Mouse (Mus musculus) heart, embryonic 13.5 days (tissue): ENCODE results near the gene Ifna6. TPM values are rescaled to one million over a fixed set of nuclear protein-coding genes. Genes with fewer than 3 reads are reported as not detected.
"Not testable (repeated sequence)": the region's sequence is repeated elsewhere in the genome, so short reads cannot be mapped to it uniquely, and the experiment has no call there.

ENCODE experiments used
- ATAC-seq: fragments of 200-750 bp; cut with Nextera tagmentation; 2 replicates; pipeline ENCODE4 v1.8.0; 2017; ENCODE audit warnings: moderate TSS enrichment; ENCODE audit not compliant: insufficient number of reproducible peaks, low FRiP score, low TSS enrichment; ENCODE audit errors: extremely low read depth
- H3K27ac ChIP-seq: fragments of 300-500 bp; sonication (generic); replicated peaks from 2 replicates; pipeline ENCODE4 v1.5.1; 2015; ENCODE audit warnings: moderate library complexity, mild to moderate bottlenecking, inconsistent platforms
- H3K27me3 ChIP-seq: fragments of 300-500 bp; sonication (generic); replicated peaks from 2 replicates; pipeline ENCODE4 v1.6.1; 2015; ENCODE audit warnings: mild to moderate bottlenecking, inconsistent platforms
- H3K36me3 ChIP-seq: fragments of 300-500 bp; sonication (generic); 2 replicates; pipeline ENCODE4 v1.6.1; 2015; ENCODE audit warnings: mild to moderate bottlenecking, inconsistent platforms
- H3K4me1 ChIP-seq: fragments of 300-500 bp; sonication (generic); 2 replicates; pipeline ENCODE4 v1.6.1; 2015; ENCODE audit warnings: inconsistent platforms
- H3K4me2 ChIP-seq: fragments of 300-500 bp; sonication (generic); 2 replicates; pipeline ENCODE4 v1.6.1; 2015; ENCODE audit warnings: inconsistent platforms, mild to moderate bottlenecking, moderate library complexity
- H3K4me3 ChIP-seq: fragments of 300-500 bp; sonication (generic); 2 replicates; pipeline ENCODE4 v1.5.1; 2015; ENCODE audit warnings: moderate library complexity, mild to moderate bottlenecking, inconsistent platforms
- H3K9ac ChIP-seq: fragments of 300-500 bp; sonication (generic); 2 replicates; pipeline ENCODE4 v1.6.1; 2015; ENCODE audit warnings: inconsistent platforms, mild to moderate bottlenecking, moderate library complexity
- H3K9me3 ChIP-seq: fragments of 300-500 bp; sonication (generic); 2 replicates; pipeline ENCODE4 v1.6.1; 2016; ENCODE audit warnings: inconsistent platforms
- WGBS: fragments of 180-500 bp; shearing (Covaris S2); methylation state at CpG from one replicate; pipeline ENCODE4 v1.1.7; 2015; ENCODE audit warnings: mixed read lengths; 5-methylcytosine and 5-hydroxymethylcytosine counted together
- polyA plus RNA-seq: library from polyadenylated mRNA; unstranded; fragments of >200 nt; fragmentation: Nextera tagmentation; extraction: Ambion mirVana; gene quantifications from 2 replicates; pipeline ENCODE4 v1.2.1, GENCODE M21; 2015

The Ifna6 gene
- polyA plus RNA-seq, result not detected in 2 replicates

- ATAC-seq, H3K27me3 ChIP-seq, H3K36me3 ChIP-seq, H3K9ac ChIP-seq, H3K9me3 ChIP-seq, H3K4me3 ChIP-seq, H3K4me2 ChIP-seq, H3K27ac ChIP-seq, H3K4me1 ChIP-seq: not testable (repeated sequence)
Observed at GRCm38 (mm10) chr4:88827116-88827515, at the start of gene Ifna6. Gene Ifna6, plus strand, starts transcription at chr4:88827416.

DNA sequence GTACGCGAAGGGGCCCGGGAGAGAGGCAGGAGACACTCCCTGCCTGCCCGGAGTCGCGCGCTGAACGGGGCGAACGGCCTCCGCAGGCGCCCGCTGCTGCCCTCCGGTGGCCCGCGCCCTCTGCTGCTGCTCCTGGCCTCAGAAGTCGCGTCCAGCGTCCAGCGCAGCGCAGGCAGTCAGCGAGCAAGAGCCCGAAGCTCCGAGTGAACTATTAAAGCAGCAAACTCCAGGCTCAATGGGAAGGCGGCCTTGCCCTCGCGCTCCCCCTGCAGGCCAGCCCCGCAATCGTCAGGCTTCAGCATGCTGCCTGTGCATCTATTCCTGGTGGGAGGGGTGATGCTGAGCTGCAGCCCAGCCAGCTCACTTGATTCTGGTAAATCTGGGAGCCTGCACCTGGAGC is 47.7 kb upstream of the Ifna6 start, which contains the start of gene Gm13272:
Gene Gm13272, plus strand, starts transcription at position 301 of the 400 bp plus-strand sequence.
- not testable (repeated sequence) for H3K9me3 ChIP-seq, H3K4me2 ChIP-seq, H3K4me1 ChIP-seq, H3K9ac ChIP-seq, H3K27me3 ChIP-seq, H3K36me3 ChIP-seq, H3K4me3 ChIP-seq, ATAC-seq, H3K27ac ChIP-seq
- WGBS, result no CpG with 5 or more reads among the region's 29 CpGs

DNA sequence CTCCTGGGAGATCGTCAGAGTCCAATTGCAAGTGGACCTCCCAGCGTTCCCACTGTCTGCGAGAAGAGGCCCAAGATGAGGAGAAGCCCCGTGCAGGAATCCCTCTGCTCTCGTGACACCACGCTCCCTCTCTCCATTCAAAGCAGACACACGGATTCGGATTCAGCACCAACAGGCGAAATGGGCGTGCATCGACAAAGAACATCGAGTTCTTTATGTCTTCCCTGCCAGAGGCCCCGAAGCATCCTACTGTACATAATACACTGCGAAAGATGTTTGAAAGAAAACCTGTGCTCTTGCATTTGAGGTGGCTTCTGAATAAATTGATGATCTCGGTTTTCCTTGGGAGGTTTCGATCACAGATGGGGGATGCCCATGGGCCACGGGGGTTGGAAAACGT is 46.9 kb upstream of the Ifna6 start:
- ATAC-seq, H3K9ac ChIP-seq, H3K36me3 ChIP-seq, H3K4me3 ChIP-seq, H3K4me2 ChIP-seq, H3K9me3 ChIP-seq, H3K27me3 ChIP-seq, H3K4me1 ChIP-seq, H3K27ac ChIP-seq: not testable (repeated sequence)
- WGBS, result 40% methylated on average over 16 of the region's 18 CpGs

DNA sequence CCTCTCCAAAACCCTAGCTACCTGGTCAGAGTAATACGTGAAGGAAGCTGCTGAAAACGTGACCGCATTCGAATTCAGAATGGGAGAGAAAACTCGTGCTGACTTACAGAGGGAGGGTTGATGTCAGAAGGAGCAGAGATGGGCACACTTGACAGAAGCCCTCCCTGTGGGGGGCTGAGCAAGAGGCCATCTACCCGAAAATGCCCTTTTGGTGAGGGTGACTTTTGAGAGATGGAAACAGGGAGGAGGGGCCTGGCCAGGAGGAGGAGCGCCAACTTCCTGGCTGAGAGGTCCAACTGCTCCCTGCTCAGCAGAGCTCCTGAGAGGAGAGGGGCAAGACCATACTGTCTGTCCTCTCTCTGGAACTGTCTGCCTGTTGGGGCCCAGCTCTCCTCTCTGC is 45.4 kb upstream of the Ifna6 start, which contains the start of gene Ifnz:
Gene Ifnz, plus strand, starts transcription at position 301 of the 400 bp plus-strand sequence.
- H3K4me1 ChIP-seq, result not testable (repeated sequence)
- H3K4me2 ChIP-seq, result peak within 1 kb of the TSS; percentile 58
- H3K4me3 ChIP-seq, result peak within 1 kb of the TSS; percentile 37

GRCm38 (mm10) chr4:88782335-88782734 is 44.9 kb upstream of the Ifna6 start:
- 0% methylated on average over 14 of the region's 31 CpGs for WGBS
- Histone ChIP-seq H3K9ac (0 out of 2 replicates have a peak overlapping the region, but pooled peaks have one; percentile 47), H3K4me3 (peak overlapping the region; percentile 37), H3K4me2 (peak overlapping the region; percentile 58), H3K27ac (peak overlapping the region; percentile 66)
- H3K36me3 ChIP-seq, H3K9me3 ChIP-seq, H3K4me1 ChIP-seq, H3K27me3 ChIP-seq, ATAC-seq: not testable (repeated sequence)

More for the DNA sequence above, 45.4 kb upstream of the Ifna6 start, which contains the start of gene Ifnz:
- Histone ChIP-seq H3K9ac (0 out of 2 replicates have a peak within 1 kb of the TSS, but pooled peaks have one; percentile 47), H3K27ac (peak within 1 kb of the TSS; percentile 66)
- not testable (repeated sequence) for H3K27me3 ChIP-seq, ATAC-seq, H3K36me3 ChIP-seq, H3K9me3 ChIP-seq
- 13% methylated on average over 4 of the region's 7 CpGs for WGBS

GRCm38 (mm10) chr4:88785409-88785808 is 41.8 kb upstream of the Ifna6 start, which contains the start of gene Gm13276:
Gene Gm13276, plus strand, starts transcription at chr4:88785709.
- not testable (repeated sequence) for H3K9me3 ChIP-seq, H3K27me3 ChIP-seq, H3K4me2 ChIP-seq, ATAC-seq, H3K9ac ChIP-seq, H3K27ac ChIP-seq, H3K4me3 ChIP-seq, H3K36me3 ChIP-seq, H3K4me1 ChIP-seq
- WGBS, result no CpG with 5 or more reads among the region's 27 CpGs

- H3K9me3 ChIP-seq, H3K27ac ChIP-seq, H3K4me2 ChIP-seq, H3K4me3 ChIP-seq, H3K36me3 ChIP-seq, H3K27me3 ChIP-seq, ATAC-seq, H3K9ac ChIP-seq, H3K4me1 ChIP-seq: not testable (repeated sequence)
- no CpG with 5 or more reads among the region's 28 CpGs for WGBS
Observed at GRCm38 (mm10) chr4:88788402-88788801, 38.8 kb upstream of the Ifna6 start, which contains the start of gene Gm13277. Gene Gm13277, plus strand, starts transcription at chr4:88788632.

DNA sequence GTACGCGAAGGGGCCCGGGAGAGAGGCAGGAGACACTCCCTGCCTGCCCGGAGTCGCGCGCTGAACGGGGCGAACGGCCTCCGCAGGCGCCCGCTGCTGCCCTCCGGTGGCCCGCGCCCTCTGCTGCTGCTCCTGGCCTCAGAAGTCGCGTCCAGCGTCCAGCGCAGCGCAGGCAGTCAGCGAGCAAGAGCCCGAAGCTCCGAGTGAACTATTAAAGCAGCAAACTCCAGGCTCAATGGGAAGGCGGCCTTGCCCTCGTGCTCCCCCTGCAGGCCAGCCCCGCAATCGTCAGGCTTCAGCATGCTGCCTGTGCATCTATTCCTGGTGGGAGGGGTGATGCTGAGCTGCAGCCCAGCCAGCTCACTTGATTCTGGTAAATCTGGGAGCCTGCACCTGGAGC is 36.0 kb upstream of the Ifna6 start, which contains the start of gene Gm13278:
Gene Gm13278, plus strand, starts transcription at position 301 of the 400 bp plus-strand sequence.
- not testable (repeated sequence) for H3K27ac ChIP-seq, ATAC-seq, H3K9me3 ChIP-seq, H3K4me1 ChIP-seq, H3K9ac ChIP-seq, H3K4me2 ChIP-seq, H3K36me3 ChIP-seq, H3K27me3 ChIP-seq, H3K4me3 ChIP-seq
- WGBS, result no CpG with 5 or more reads among the region's 28 CpGs

DNA sequence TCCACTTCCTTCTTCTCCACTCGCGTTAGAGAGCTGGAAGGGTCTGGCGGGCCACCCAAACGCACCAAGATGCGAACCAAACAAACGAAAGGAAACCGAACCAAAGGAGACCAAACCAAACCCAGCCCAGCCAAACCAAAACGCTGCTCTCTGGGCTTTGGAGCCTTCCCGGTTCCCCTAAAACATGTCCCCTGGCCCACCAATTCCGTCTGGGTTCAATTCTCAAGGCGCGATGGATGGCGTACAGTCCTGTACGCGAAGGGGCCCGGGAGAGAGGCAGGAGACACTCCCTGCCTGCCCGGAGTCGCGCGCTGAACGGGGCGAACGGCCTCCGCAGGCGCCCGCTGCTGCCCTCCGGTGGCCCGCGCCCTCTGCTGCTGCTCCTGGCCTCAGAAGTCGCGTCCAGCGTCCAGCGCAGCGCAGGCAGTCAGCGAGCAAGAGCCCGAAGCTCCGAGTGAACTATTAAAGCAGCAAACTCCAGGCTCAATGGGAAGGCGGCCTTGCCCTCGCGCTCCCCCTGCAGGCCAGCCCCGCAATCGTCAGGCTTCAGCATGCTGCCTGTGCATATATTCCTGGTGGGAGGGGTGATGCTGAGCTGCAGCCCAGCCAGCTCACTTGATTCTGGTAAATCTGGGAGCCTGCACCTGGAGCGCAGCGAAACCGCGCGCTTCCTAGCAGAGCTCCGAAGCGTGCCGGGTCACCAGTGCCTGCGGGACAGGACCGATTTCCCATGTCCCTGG is 33.1 kb upstream of the Ifna6 start, which contains the start of gene Gm13275:
Gene Gm13275, plus strand, starts transcription at position 552 of the 740 bp plus-strand sequence.
- H3K4me1 ChIP-seq, H3K9ac ChIP-seq, H3K4me3 ChIP-seq, H3K9me3 ChIP-seq, ATAC-seq, H3K27ac ChIP-seq, H3K27me3 ChIP-seq, H3K4me2 ChIP-seq, H3K36me3 ChIP-seq: not testable (repeated sequence)
- 2% methylated on average over 13 of the region's 52 CpGs for WGBS

- not testable (repeated sequence) for H3K4me1 ChIP-seq, H3K9ac ChIP-seq, H3K36me3 ChIP-seq, H3K4me2 ChIP-seq, ATAC-seq, H3K9me3 ChIP-seq, H3K4me3 ChIP-seq, H3K27ac ChIP-seq, H3K27me3 ChIP-seq
- WGBS, result no CpG with 5 or more reads among the region's 28 CpGs
Observed at GRCm38 (mm10) chr4:88797097-88797496, 30.1 kb upstream of the Ifna6 start, which contains the start of gene Gm13279. Gene Gm13279, plus strand, starts transcription at chr4:88797397.

DNA sequence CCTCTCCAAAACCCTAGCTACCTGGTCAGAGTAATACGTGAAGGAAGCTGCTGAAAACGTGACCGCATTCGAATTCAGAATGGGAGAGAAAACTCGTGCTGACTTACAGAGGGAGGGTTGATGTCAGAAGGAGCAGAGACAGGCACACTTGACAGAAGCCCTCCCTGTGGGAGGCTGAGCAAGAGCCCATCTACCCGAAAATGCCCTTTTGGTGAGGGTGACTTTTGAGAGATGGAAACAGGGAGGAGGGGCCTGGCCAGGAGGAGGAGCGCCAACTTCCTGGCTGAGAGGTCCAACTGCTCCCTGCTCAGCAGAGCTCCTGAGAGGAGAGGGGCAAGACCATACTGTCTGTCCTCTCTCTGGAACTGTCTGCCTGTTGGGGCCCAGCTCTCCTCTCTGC is 27.9 kb upstream of the Ifna6 start, which contains the start of gene Gm13285:
Gene Gm13285, plus strand, starts transcription at position 301 of the 400 bp plus-strand sequence.
- H3K4me3 ChIP-seq, ATAC-seq, H3K27ac ChIP-seq, H3K36me3 ChIP-seq, H3K4me1 ChIP-seq, H3K9me3 ChIP-seq, H3K9ac ChIP-seq, H3K4me2 ChIP-seq, H3K27me3 ChIP-seq: not testable (repeated sequence)
- 19% methylated on average over 5 of the region's 7 CpGs for WGBS
